Comparison of ENCODE assay signal across 10 mouse cellular contexts in genomic region chr11:107113881-107114557, GRCm38 (mm10). TPM values are rescaled to one million over a fixed set of nuclear protein-coding genes. Genes with fewer than 3 reads are reported as not detected.
DNase-seq lines count a peak whose midpoint lies in the region; ATAC-seq and TF ChIP-seq lines count a peak whose summit lies in the region.
"Had no signal": no experiment of that assay in that cellular context is flagged by ENCODE, and none has a peak within 500 bp of the region (broad histone marks: within the 10 kb centered on the region; RNA-seq: fewer than 3 reads in every experiment).

No protein-coding gene starts in this region.

- H3K9ac ChIP-seq in kidney, embryonic 16.5 days (replicated peaks; ENCODE audit: low read length): peak overlapping the region; percentile 17; the same call in 1 of the 2 replicates
- no peak overlapping the region for H3K9ac ChIP-seq in embryonic facial prominence, embryonic 15.5 days
- H3K9ac ChIP-seq in limb, embryonic 14.5 days (ENCODE audit: low read depth, low read length, severe bottlenecking): no peak overlapping the region
- H3K9ac ChIP-seq: liver, embryonic 14.5 days had no signal

- no peak for TF ChIP-seq POLR2A in kidney, adult 2 months (IDR thresholded peaks at IDR 0.05; ENCODE audit: low read depth, low read length)
- no peak for TF ChIP-seq POLR2A in limb, embryonic 14.5 days (IDR thresholded peaks at IDR 0.05; ENCODE audit: borderline replicate concordance, extremely low read depth, insufficient read depth, insufficient read length)

- H3K27me3 ChIP-seq in kidney, embryonic 16.5 days (ENCODE audit: insufficient read depth, low read length): no peaks in the 10 kb centered on the region
- no peaks in the 10 kb centered on the region for H3K27me3 ChIP-seq in kidney, adult 2 months (replicated peaks; ENCODE audit: control insufficient read depth, insufficient read depth, low read length)
- no peaks in the 10 kb centered on the region for H3K27me3 ChIP-seq in embryonic facial prominence, embryonic 15.5 days
- no peaks in the 10 kb centered on the region for H3K27me3 ChIP-seq in limb, embryonic 14.5 days (ENCODE audit: control insufficient read depth, insufficient read depth, low read length)

- ATAC-seq in kidney, embryonic 16.5 days (ENCODE audit: low FRiP score, low TSS enrichment): 0 out of 2 replicates have a peak, but pooled peaks have one; percentile 49
- ATAC-seq in embryonic facial prominence, embryonic 15.5 days (ENCODE audit: insufficient number of reproducible peaks, low FRiP score, low TSS enrichment, low read depth): peak; percentile 68; the same call in 1 of the 2 replicates
- ATAC-seq in limb, embryonic 14.5 days (ENCODE audit: low FRiP score, low read depth): no peak

- H3K36me3 ChIP-seq in kidney, embryonic 16.5 days (ENCODE audit: insufficient read depth, low read length): peaks cover 13% of the 10 kb centered on the region
- H3K36me3 ChIP-seq in kidney, adult 2 months (ENCODE audit: control insufficient read depth, insufficient read depth, low read length): no peaks in the 10 kb centered on the region
- peaks cover 20% of the 10 kb centered on the region for H3K36me3 ChIP-seq in embryonic facial prominence, embryonic 15.5 days
- H3K36me3 ChIP-seq in limb, embryonic 14.5 days (ENCODE audit: control insufficient read depth, insufficient read depth, low read length): peaks cover 21% of the 10 kb centered on the region

- peak overlapping the region; percentile 20 for H3K4me3 ChIP-seq in kidney, embryonic 16.5 days (ENCODE audit: low read length)
- no peak overlapping the region for H3K4me3 ChIP-seq in kidney, adult 2 months (ENCODE audit: insufficient read depth, low read depth, low read length)
- 0 out of 2 replicates have a peak overlapping the region, but pooled peaks have one; percentile 10 for H3K4me3 ChIP-seq in embryonic facial prominence, embryonic 15.5 days (replicated peaks)
- H3K4me3 ChIP-seq in limb, embryonic 14.5 days (replicated peaks; ENCODE audit: low read length): no peak overlapping the region
- H3K4me3 ChIP-seq: myocyte had no signal

- peak overlapping the region; percentile 73 for H3K27ac ChIP-seq in kidney, embryonic 16.5 days (ENCODE audit: low read length)
- H3K27ac ChIP-seq in kidney, adult 2 months (ENCODE audit: insufficient read depth, low read depth, low read length): no peak overlapping the region
- H3K27ac ChIP-seq in embryonic facial prominence, embryonic 15.5 days (replicated peaks): peak overlapping the region; percentile 74
- H3K27ac ChIP-seq in limb, embryonic 14.5 days (replicated peaks; ENCODE audit: low read depth, low read length): 0 out of 2 replicates have a peak overlapping the region, but pooled peaks have one; percentile 1
- H3K27ac ChIP-seq: liver, embryonic 14.5 days had no signal

- H3K9me3 ChIP-seq in kidney, embryonic 16.5 days (ENCODE audit: low read length): no peaks in the 10 kb centered on the region
- H3K9me3 ChIP-seq in embryonic facial prominence, embryonic 15.5 days (replicated peaks): no peaks in the 10 kb centered on the region
- H3K9me3 ChIP-seq in limb, embryonic 14.5 days (ENCODE audit: control insufficient read depth, low read length): no peaks in the 10 kb centered on the region

- WGBS in kidney, embryonic 16.5 days: 21% methylated on average over 10 of the region's 10 CpGs
- 41% methylated on average over 10 of the region's 10 CpGs for WGBS in kidney, adult 2 months
- WGBS in embryonic facial prominence, embryonic 15.5 days: 23% methylated on average over 10 of the region's 10 CpGs
- WGBS in limb, embryonic 14.5 days: 28% methylated on average over 10 of the region's 10 CpGs

- peak overlapping the region; percentile 34 for H3K4me2 ChIP-seq in kidney, embryonic 16.5 days (replicated peaks; ENCODE audit: low read depth, low read length)
- peak overlapping the region; percentile 31 for H3K4me2 ChIP-seq in embryonic facial prominence, embryonic 15.5 days (replicated peaks)
- H3K4me2 ChIP-seq in limb, embryonic 14.5 days (replicated peaks; ENCODE audit: low read depth, low read length, severe bottlenecking): 0 out of 2 replicates have a peak overlapping the region, but pooled peaks have one; percentile 16

- TF ChIP-seq CTCF in kidney, adult 2 months (conservative IDR thresholded peaks at IDR 0.05; ENCODE audit: insufficient read depth, insufficient read length, low read depth, low read length): no peak

- no peak for DNase-seq in kidney, adult 2 months
- peak; percentile 84 for DNase-seq in ZHBTc4 (ENCODE audit: low read depth, low spot score)
- no peak for DNase-seq in limb, embryonic 14.5 days (ENCODE audit: low spot score)
- DNase-seq in spleen, adult 18-20 months: no peak
- no peak for DNase-seq in layer of hippocampus, postnatal 14 days (ENCODE audit: low spot score in 2 of 2)
- DNase-seq: cerebellum, postnatal 36 days had no signal

- H3K4me1 ChIP-seq in kidney, embryonic 16.5 days (ENCODE audit: insufficient read depth, low read length): peaks cover 25% of the 10 kb centered on the region
- H3K4me1 ChIP-seq in kidney, adult 2 months (ENCODE audit: control insufficient read depth, insufficient read depth, low read length): peaks cover 10% of the 10 kb centered on the region; the same call in 1 of the 2 replicates
- H3K4me1 ChIP-seq in embryonic facial prominence, embryonic 15.5 days: peaks cover 20% of the 10 kb centered on the region
- H3K4me1 ChIP-seq in limb, embryonic 14.5 days (ENCODE audit: control insufficient read depth, insufficient read depth, low read length): peaks cover 18% of the 10 kb centered on the region

RNA-seq across cellular contexts. Expression of gene Bptf, which starts 17.9 kb away (rescaled TPM):
- 27.7 and 35.2 TPM in 2 replicates for polyA plus RNA-seq in kidney, embryonic 16.5 days (2015; fragmentation: Nextera tagmentation; extraction: Ambion mirVana)
- 15.9 and 16.7 TPM in 2 replicates for polyA plus RNA-seq in kidney, adult 2 months (2012; rRNA removed)
- 29.5 and 34.0 TPM in 2 replicates for polyA plus RNA-seq in embryonic facial prominence, embryonic 15.5 days (2015; fragmentation: Nextera tagmentation; extraction: Ambion mirVana)
- 43.8 and 49.1 TPM in 2 replicates for polyA plus RNA-seq in limb, embryonic 14.5 days (2012; rRNA removed)
- polyA plus RNA-seq in limb, embryonic 14.5 days (2014; fragmentation: Nextera tagmentation; extraction: Ambion mirVana): 38.4 and 48.1 TPM in 2 replicates
- 10 to 100 TPM; 62.7 to 68.0 TPM for total RNA-seq in layer of hippocampus, postnatal 14 days (2021)

Comparison
In these comparisons a context has a peak if more than half of its experiments do, and no peak if none do; other contexts are left out.
1. H3K4me3 ChIP-seq: peak in kidney, embryonic 16.5 days (single experiment) and embryonic facial prominence, embryonic 15.5 days (single experiment); none in kidney, adult 2 months (single experiment) and limb, embryonic 14.5 days (single experiment).
2. Peak in every context shown above with its lines, with median percentiles within 50 percentile points of each other: H3K4me2 ChIP-seq.